Comparison of ENCODE assay signal across 20 mouse cellular contexts in genomic region chr2:121632091-121632490, GRCm38 (mm10).
"Had no signal": no experiment of that assay in that cellular context is flagged by ENCODE, and none has a peak within 500 bp of the region (broad histone marks: within the 10 kb centered on the region; RNA-seq: fewer than 3 reads in every experiment).

No protein-coding gene starts in this region.

- H3K9ac ChIP-seq: liver, embryonic 13.5 days; liver, embryonic 15.5 days; liver, postnatal 0 days; midbrain, embryonic 12.5 days; neural tube, embryonic 13.5 days; neural tube, embryonic 15.5 days had no signal

- DNase-seq: liver; liver, embryonic 13.5 days; liver, postnatal 0 days; midbrain, embryonic 14.5 days; retina, postnatal 1 day; right cerebral cortex, adult 18-20 months; right cerebral cortex, postnatal 25 days; right cerebral cortex, postnatal 4 days; spleen, adult 18-20 months; thymus, adult 18-20 months; thymus, postnatal 14 days; thymus, postnatal 36 days had no signal

- H3K27me3 ChIP-seq: liver, embryonic 13.5 days; liver, embryonic 15.5 days; midbrain, embryonic 12.5 days; neural tube, embryonic 13.5 days; neural tube, embryonic 15.5 days had no signal

- ATAC-seq: liver, postnatal 0 days; midbrain, embryonic 16.5 days had no signal

- H3K4me3 ChIP-seq: liver, embryonic 13.5 days; liver, embryonic 15.5 days; midbrain, embryonic 10.5 days; midbrain, embryonic 12.5 days; myocyte; neural tube, embryonic 13.5 days; neural tube, embryonic 15.5 days had no signal

- H3K4me1 ChIP-seq: liver, embryonic 13.5 days; liver, embryonic 15.5 days; midbrain, embryonic 10.5 days had no signal

- H3K36me3 ChIP-seq: liver, embryonic 13.5 days; liver, embryonic 15.5 days; midbrain, embryonic 10.5 days; midbrain, embryonic 12.5 days; neural tube, embryonic 13.5 days; neural tube, embryonic 15.5 days had no signal

- H3K9me3 ChIP-seq: liver, embryonic 13.5 days; liver, embryonic 15.5 days; midbrain, embryonic 10.5 days; midbrain, embryonic 12.5 days; neural tube, embryonic 13.5 days; neural tube, embryonic 15.5 days had no signal

- H3K4me2 ChIP-seq: liver, embryonic 11.5 days; liver, embryonic 13.5 days; liver, embryonic 15.5 days; midbrain, embryonic 12.5 days; neural tube, embryonic 13.5 days; neural tube, embryonic 15.5 days had no signal

- H3K27ac ChIP-seq: liver, embryonic 13.5 days; liver, embryonic 15.5 days; midbrain, embryonic 10.5 days; midbrain, embryonic 12.5 days; neural tube, embryonic 13.5 days; neural tube, embryonic 15.5 days had no signal
